ENCODE assay signal across 21 mouse cellular contexts in the genomic region with DNA sequence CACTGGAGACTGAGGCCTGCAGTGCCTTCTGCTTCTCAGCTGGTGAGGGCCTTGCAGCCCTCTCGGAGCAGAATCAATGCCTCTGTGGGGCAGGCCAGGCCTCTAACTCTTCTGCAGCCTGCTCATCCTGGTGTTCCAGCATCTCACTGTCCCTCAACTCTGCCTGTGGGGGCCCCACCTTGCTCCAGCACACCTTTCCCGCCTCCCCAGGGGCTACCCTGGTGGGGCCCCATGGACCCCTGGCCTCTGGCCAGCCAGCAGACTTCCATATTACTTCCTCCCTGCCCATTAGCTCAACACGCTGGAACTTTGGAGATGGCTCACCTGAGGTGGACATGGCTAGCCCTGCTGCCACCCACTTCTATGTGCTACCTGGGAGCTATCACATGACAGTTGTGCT. TPM values are rescaled to one million over a fixed set of nuclear protein-coding genes. Genes with fewer than 3 reads are reported as not detected.
DNase-seq lines count a peak whose midpoint lies in the region; ATAC-seq and TF ChIP-seq lines count a peak whose summit lies in the region.
"Had no signal": no experiment of that assay in that cellular context is flagged by ENCODE, and none has a peak within 500 bp of the region (broad histone marks: within the 10 kb centered on the region; RNA-seq: fewer than 3 reads in every experiment).

No protein-coding gene starts in this region.

- no peaks in the 10 kb centered on the region for H3K9me3 ChIP-seq in forebrain, embryonic 11.5 days (ENCODE audit: control insufficient read depth, low read length)
- no peaks in the 10 kb centered on the region for H3K9me3 ChIP-seq in forebrain, postnatal 0 days (ENCODE audit: low read length)
- no peaks in the 10 kb centered on the region for H3K9me3 ChIP-seq in limb, embryonic 10.5 days (replicated peaks)
- H3K9me3 ChIP-seq: G1E had no signal

- no peak overlapping the region for H3K4me3 ChIP-seq in forebrain, embryonic 11.5 days (ENCODE audit: low read depth, low read length)
- H3K4me3 ChIP-seq in forebrain, postnatal 0 days (ENCODE audit: low read depth, low read length) = no peak overlapping the region
- H3K4me3 ChIP-seq in limb, embryonic 10.5 days = no peak overlapping the region

- H3K27ac ChIP-seq in forebrain, embryonic 11.5 days (ENCODE audit: low read depth, low read length) = no peak overlapping the region
- H3K27ac ChIP-seq in forebrain, postnatal 0 days (ENCODE audit: low read depth, low read length) = no peak overlapping the region
- 0 out of 2 replicates have a peak overlapping the region, but pooled peaks have one; percentile 8 for H3K27ac ChIP-seq in limb, embryonic 10.5 days

- H3K36me3 ChIP-seq in forebrain, embryonic 11.5 days (ENCODE audit: control insufficient read depth, insufficient read depth, low read length) = no peaks in the 10 kb centered on the region; the same call in 1 of the 2 replicates
- H3K36me3 ChIP-seq in forebrain, postnatal 0 days (ENCODE audit: insufficient read depth) = peaks cover 58% of the 10 kb centered on the region
- peaks cover 57% of the 10 kb centered on the region for H3K36me3 ChIP-seq in limb, embryonic 10.5 days

- H3K4me1 ChIP-seq in forebrain, embryonic 11.5 days (replicated peaks; ENCODE audit: control insufficient read depth, insufficient read depth, low read length) = no peaks in the 10 kb centered on the region
- H3K4me1 ChIP-seq in forebrain, postnatal 0 days (ENCODE audit: insufficient read depth) = no peaks in the 10 kb centered on the region
- H3K4me1 ChIP-seq in limb, embryonic 10.5 days = 0 out of 2 replicates have a peak, but pooled peaks cover 4% of the 10 kb centered on the region

- H3K9ac ChIP-seq in forebrain, embryonic 11.5 days (ENCODE audit: low read length) = no peak overlapping the region
- no peak overlapping the region for H3K9ac ChIP-seq in forebrain, postnatal 0 days

- H3K4me2 ChIP-seq in forebrain, embryonic 11.5 days (ENCODE audit: low read depth, low read length, severe bottlenecking) = no peak overlapping the region
- H3K4me2 ChIP-seq in forebrain, postnatal 0 days (ENCODE audit: low read depth) = no peak overlapping the region

- TF ChIP-seq CTCF in forebrain, postnatal 0 days (IDR thresholded peaks at IDR 0.05; ENCODE audit: low read depth) = no peak

- DNase-seq in forebrain, embryonic 11.5 days (ENCODE audit: low spot score) = peak; percentile 29
- no peak for DNase-seq in forebrain, postnatal 0 days
- DNase-seq in heart, adult 11 months = peak; percentile 90
- DNase-seq in heart, adult 18-20 months = no peak
- no peak for DNase-seq in limb, embryonic 10.5 days (ENCODE audit: low spot score)
- DNase-seq in thymus, postnatal 10 days (ENCODE audit: low spot score in 2 of 2) = no peak
- DNase-seq: adrenal gland, adult 2 months; adrenal gland, adult 8-10 months; adrenal gland, postnatal 10 days; adrenal gland, postnatal 14 days; adrenal gland, postnatal 25 days; adrenal gland, postnatal 36 days; B cell, adult 2 months; cerebellum, adult 11 months; cerebellum, adult 11-12 months; cerebellum, adult 18-20 months had no signal

- H3K27me3 ChIP-seq in forebrain, embryonic 11.5 days (ENCODE audit: control insufficient read depth, insufficient read depth, low read length) = no peaks in the 10 kb centered on the region
- H3K27me3 ChIP-seq in forebrain, postnatal 0 days (ENCODE audit: insufficient read depth, low read length) = no peaks in the 10 kb centered on the region
- no peaks in the 10 kb centered on the region for H3K27me3 ChIP-seq in limb, embryonic 10.5 days (ENCODE audit: low read depth, poor library complexity, severe bottlenecking)
- H3K27me3 ChIP-seq: CH12.LX, Patski had no signal

- ATAC-seq in forebrain, embryonic 11.5 days (replicated peaks; ENCODE audit: low FRiP score) = no peak
- ATAC-seq in forebrain, postnatal 0 days = no peak
- ATAC-seq: activated CD4-positive, CD25-positive, alpha-beta regulatory T cell, adult 4 months; CD4-positive, CD25-positive, alpha-beta regulatory T cell, adult 4 months; Patski had no signal

- WGBS in forebrain, embryonic 11.5 days = 82% methylated on average over 3 of the region's 3 CpGs
- 85% methylated on average over 3 of the region's 3 CpGs for WGBS in forebrain, postnatal 0 days
- WGBS in limb, embryonic 10.5 days = 93% methylated on average over 3 of the region's 3 CpGs

RNA-seq across cellular contexts. Expression of gene Pkd1, which starts 15.5 kb away (rescaled TPM):
- 19.0 and 23.9 TPM in 2 replicates for polyA plus RNA-seq in forebrain, embryonic 11.5 days (2014; fragmentation: Nextera tagmentation; extraction: Ambion mirVana)
- total RNA-seq in forebrain, postnatal 0 days (2014; rRNA removed) = 48.9 and 58.8 TPM in 2 replicates
- polyA plus RNA-seq in forebrain, postnatal 0 days (2015; fragmentation: Nextera tagmentation; extraction: Ambion mirVana) = 4.9 and 8.9 TPM in 2 replicates
- total RNA-seq in heart, adult 18-20 months (2021) = 10 to 100 TPM; 34.1 to 34.5 TPM
- polyA plus RNA-seq in limb, embryonic 10.5 days (2016; fragmentation: Nextera tagmentation; extraction: Ambion mirVana) = 18.9 and 24.7 TPM in 2 replicates

RNA-seq across cellular contexts. Expression of gene Rab26, which starts 31.1 kb away (rescaled TPM):
- 1.8 and 2.7 TPM in 2 replicates for polyA plus RNA-seq in forebrain, embryonic 11.5 days (2014; fragmentation: Nextera tagmentation; extraction: Ambion mirVana)
- total RNA-seq in forebrain, postnatal 0 days (2014; rRNA removed) = 5.0 and 7.1 TPM in 2 replicates
- 10.1 and 12.4 TPM in 2 replicates for polyA plus RNA-seq in forebrain, postnatal 0 days (2015; fragmentation: Nextera tagmentation; extraction: Ambion mirVana)
- total RNA-seq in heart, adult 18-20 months (2021) = not detected
- polyA plus RNA-seq in limb, embryonic 10.5 days (2016; fragmentation: Nextera tagmentation; extraction: Ambion mirVana) = 2.4 and 3.8 TPM in 2 replicates

RNA-seq across cellular contexts. Expression of gene Traf7, which starts 37.4 kb away (rescaled TPM):
- polyA plus RNA-seq in forebrain, embryonic 11.5 days (2014; fragmentation: Nextera tagmentation; extraction: Ambion mirVana) = 113 and 123 TPM in 2 replicates
- total RNA-seq in forebrain, postnatal 0 days (2014; rRNA removed) = 145 and 168 TPM in 2 replicates
- 81.4 and 82.0 TPM in 2 replicates for polyA plus RNA-seq in forebrain, postnatal 0 days (2015; fragmentation: Nextera tagmentation; extraction: Ambion mirVana)
- 10 to 100 TPM; 35.8 to 38.5 TPM for total RNA-seq in heart, adult 18-20 months (2021)
- 125 and 136 TPM in 2 replicates for polyA plus RNA-seq in limb, embryonic 10.5 days (2016; fragmentation: Nextera tagmentation; extraction: Ambion mirVana)

Comparison
In these comparisons a context has a peak if more than half of its experiments do, and no peak if none do; other contexts are left out.
1. DNase-seq: peak in forebrain, embryonic 11.5 days (single experiment) and heart, adult 11 months (single experiment); none in forebrain, postnatal 0 days (single experiment), heart, adult 18-20 months (0 of 2), limb, embryonic 10.5 days (single experiment) and thymus, postnatal 10 days (0 of 2).